Mouse (Mus musculus) forebrain, embryonic 12.5 days (tissue): ENCODE measurements around the gene Ypel2. TPM values are rescaled to one million over a fixed set of nuclear protein-coding genes. Genes with fewer than 3 reads are reported as not detected.
A peak's percentile ranks its signal among the peaks of the same experiment; 100 is the strongest.

Experiments used
- ATAC-seq: fragments of 200-750 bp; cut with Nextera tagmentation; 2 replicates; pipeline ENCODE4 v1.8.0; 2017; ENCODE audit warnings: moderate TSS enrichment; ENCODE audit not compliant: low FRiP score
- H3K27ac ChIP-seq: fragments of 300-500 bp; sonication (generic); 2 replicates; pipeline ENCODE4 v1.5.1; 2016; ENCODE audit warnings: mild to moderate bottlenecking
- H3K27me3 ChIP-seq: fragments of 300-500 bp; sonication (generic); 2 replicates; pipeline ENCODE4 v1.6.1; 2016; ENCODE audit warnings: mild to moderate bottlenecking
- H3K36me3 ChIP-seq: fragments of 300-500 bp; sonication (generic); replicated peaks from 2 replicates; pipeline ENCODE4 v1.6.1; 2016; ENCODE audit warnings: mild to moderate bottlenecking
- H3K4me1 ChIP-seq: fragments of 300-500 bp; sonication (generic); 2 replicates; pipeline ENCODE4 v1.6.1; 2016
- H3K4me2 ChIP-seq: fragments of 300-500 bp; sonication (generic); 2 replicates; pipeline ENCODE4 v1.6.1; 2016; ENCODE audit warnings: mild to moderate bottlenecking, moderate library complexity
- H3K4me3 ChIP-seq: fragments of 300-500 bp; sonication (generic); replicated peaks from 2 replicates; pipeline ENCODE4 v1.5.1; 2016; ENCODE audit warnings: mild to moderate bottlenecking
- H3K9ac ChIP-seq: fragments of 300-500 bp; sonication (generic); 2 replicates; pipeline ENCODE4 v1.6.1; 2016; ENCODE audit warnings: mild to moderate bottlenecking
- H3K9me3 ChIP-seq: fragments of 300-500 bp; sonication (generic); 2 replicates; pipeline ENCODE4 v1.6.1; 2016
- WGBS: fragments of 180-500 bp; shearing (Covaris S2); methylation state at CpG from one replicate; pipeline ENCODE4 v1.1.7; 2016; 5-methylcytosine and 5-hydroxymethylcytosine counted together
- polyA plus RNA-seq: library from polyadenylated mRNA; unstranded; fragments of >200 nt; fragmentation: Nextera tagmentation; extraction: Ambion mirVana; gene quantifications from 2 replicates; pipeline ENCODE4 v1.2.1, GENCODE M21; 2016

Ypel2 gene
- polyA plus RNA-seq, 1 experiment from 2014 or later = 8.1 TPM

- ATAC-seq = no peak
- Histone ChIP-seq H3K4me1 (no peaks in the 10 kb centered on the region), H3K4me3 (no peak overlapping the region), H3K9ac (no peak overlapping the region), H3K4me2 (no peak overlapping the region), H3K9me3 (no peaks in the 10 kb centered on the region), H3K36me3 (no peaks in the 10 kb centered on the region), H3K27me3 (no peaks in the 10 kb centered on the region), H3K27ac (no peak overlapping the region)
- WGBS = 93% methylated on average over 2 of the region's 2 CpGs
Measured at GRCm38 (mm10) chr11:86905261-86905660, 88.2 kb downstream of the Ypel2 start.

- Histone ChIP-seq H3K4me2 (no peak overlapping the region), H3K9me3 (no peaks in the 10 kb centered on the region), H3K9ac (no peak overlapping the region), H3K36me3 (no peaks in the 10 kb centered on the region), H3K27me3 (no peaks in the 10 kb centered on the region), H3K27ac (no peak overlapping the region), H3K4me3 (no peak overlapping the region), H3K4me1 (no peaks in the 10 kb centered on the region)
- WGBS = 70% methylated on average over 4 of the region's 4 CpGs
- no peak for ATAC-seq
Measured at GRCm38 (mm10) chr11:86904706-86905105, 88.8 kb downstream of the Ypel2 start.

- Histone ChIP-seq H3K9ac (peak overlapping the region; percentile 29; the same call in 1 of the 2 replicates), H3K27me3 (peaks cover 2% of the 10 kb centered on the region; the same call in 1 of the 2 replicates), H3K9me3 (no peaks in the 10 kb centered on the region), H3K36me3 (no peaks in the 10 kb centered on the region), H3K27ac (no peak overlapping the region), H3K4me1 (peaks cover 17% of the 10 kb centered on the region), H3K4me2 (no peak overlapping the region), H3K4me3 (no peak overlapping the region)
- 29% methylated on average over 2 of the region's 2 CpGs for WGBS
- 0 out of 2 replicates have a peak, but pooled peaks have one; percentile 39 for ATAC-seq
Measured at GRCm38 (mm10) chr11:86898367-86898766, 95.1 kb downstream of the Ypel2 start.

GRCm38 (mm10) chr11:86895567-86895966, 97.9 kb downstream of the Ypel2 start:
- Histone ChIP-seq H3K4me3 (no peak overlapping the region), H3K9ac (no peak overlapping the region), H3K9me3 (no peaks in the 10 kb centered on the region), H3K4me1 (peaks cover 17% of the 10 kb centered on the region), H3K36me3 (no peaks in the 10 kb centered on the region), H3K4me2 (no peak overlapping the region), H3K27ac (0 out of 2 replicates have a peak overlapping the region, but pooled peaks have one; percentile 1), H3K27me3 (peaks cover 5% of the 10 kb centered on the region; the same call in 1 of the 2 replicates)
- ATAC-seq = no peak
- 52% methylated on average over 3 of the region's 3 CpGs for WGBS

- Histone ChIP-seq H3K27me3 (peaks cover 5% of the 10 kb centered on the region; the same call in 1 of the 2 replicates), H3K27ac (no peak overlapping the region), H3K9ac (no peak overlapping the region), H3K4me2 (no peak overlapping the region), H3K4me3 (no peak overlapping the region), H3K4me1 (peaks cover 17% of the 10 kb centered on the region), H3K36me3 (no peaks in the 10 kb centered on the region), H3K9me3 (no peaks in the 10 kb centered on the region)
- 56% methylated on average over 9 of the region's 9 CpGs for WGBS
- no peak for ATAC-seq
Measured at GRCm38 (mm10) chr11:86895156-86895555, 98.4 kb downstream of the Ypel2 start.

GRCm38 (mm10) chr11:86894171-86894577, 99.3 kb downstream of the Ypel2 start:
- H3K27ac ChIP-seq = no peak overlapping the region
- H3K4me3 ChIP-seq = peak overlapping the region; percentile 36
- 7% methylated on average over 19 of the region's 19 CpGs for WGBS
- H3K9me3 ChIP-seq = no peaks in the 10 kb centered on the region
- H3K9ac ChIP-seq = peak overlapping the region; percentile 50
- H3K27me3 ChIP-seq = peaks cover 5% of the 10 kb centered on the region; the same call in 1 of the 2 replicates
- peak overlapping the region; percentile 66 for H3K4me2 ChIP-seq
- no peaks in the 10 kb centered on the region for H3K36me3 ChIP-seq
- 0 out of 2 replicates have a peak, but pooled peaks have one; percentile 63 for ATAC-seq
- peaks cover 17% of the 10 kb centered on the region for H3K4me1 ChIP-seq

- 68% methylated on average over 15 of the region's 15 CpGs for WGBS
- Histone ChIP-seq H3K36me3 (no peaks in the 10 kb centered on the region), H3K4me2 (no peak overlapping the region), H3K4me3 (no peak overlapping the region), H3K9ac (no peak overlapping the region), H3K9me3 (no peaks in the 10 kb centered on the region), H3K4me1 (peaks cover 14% of the 10 kb centered on the region), H3K27me3 (peaks cover 5% of the 10 kb centered on the region; the same call in 1 of the 2 replicates), H3K27ac (no peak overlapping the region)
- no peak for ATAC-seq
Measured at GRCm38 (mm10) chr11:86892996-86893670, 100.4 kb downstream of the Ypel2 start.

Other genes with a start within 250 kb of the Ypel2 start
- gene Cltc, start 236.1 kb downstream of the Ypel2 start, polyA plus RNA-seq = 159 and 167 TPM in 2 replicates
- gene Dhx40, start 186.0 kb downstream of the Ypel2 start, polyA plus RNA-seq = 44.0 and 48.2 TPM in 2 replicates
- 117 and 121 TPM in 2 replicates for gene Gdpd1, start 80.4 kb upstream of the Ypel2 start, polyA plus RNA-seq
- gene Smg8, start 93.1 kb upstream of the Ypel2 start, polyA plus RNA-seq = 24.9 and 25.0 TPM in 2 replicates
- gene Prr11, start 115.0 kb upstream of the Ypel2 start, polyA plus RNA-seq = 11.1 and 14.1 TPM in 2 replicates
- 114 and 127 TPM in 2 replicates for gene Ska2, start 115.5 kb upstream of the Ypel2 start, polyA plus RNA-seq
- 105 and 114 TPM in 2 replicates for gene Trim37, start 133.4 kb upstream of the Ypel2 start, polyA plus RNA-seq